Mouse (Mus musculus): ENCODE measurements around the gene Ccdc171. TPM values are rescaled to one million over a fixed set of nuclear protein-coding genes. Genes with fewer than 3 reads are reported as not detected.
"Not testable (repeated sequence)": the region's sequence is repeated elsewhere in the genome, so short reads cannot be mapped to it uniquely, and the experiment has no call there.

The Ccdc171 gene
- polyA plus RNA-seq, 1 experiment from 2014 or later = 5.4 TPM

DNA sequence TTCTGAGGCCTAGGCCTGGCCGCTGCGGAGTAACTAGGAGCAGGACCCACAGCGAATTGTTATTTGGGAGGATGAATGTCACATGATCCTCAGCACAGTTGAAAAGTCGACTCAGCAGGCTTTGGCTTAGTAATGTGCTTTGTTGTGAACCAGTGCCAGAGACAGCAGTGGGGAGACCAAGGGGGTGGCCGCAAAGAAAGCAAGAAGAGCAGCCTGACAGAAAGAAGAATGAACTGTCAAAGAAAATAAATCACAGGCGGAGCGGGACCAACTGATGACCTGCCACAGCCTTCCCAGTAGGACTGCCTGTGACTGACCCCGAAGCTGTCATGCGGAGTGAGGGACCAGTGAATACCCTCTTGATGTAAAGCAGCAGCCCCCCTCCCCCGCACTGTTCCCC lies 131.2 kb downstream of the Ccdc171 start:
- H3K27ac ChIP-seq (ENCODE audit: low read depth, low read length) = no peak overlapping the region

GRCm38 (mm10) chr4:83657021-83657420 lies 131.7 kb downstream of the Ccdc171 start:
- H3K4me3 ChIP-seq (ENCODE audit: low read depth, low read length) = no peak overlapping the region
- H3K36me3 ChIP-seq (ENCODE audit: control insufficient read depth, insufficient read depth, low read length) = no peaks in the 10 kb centered on the region
- H3K27me3 ChIP-seq (ENCODE audit: control insufficient read depth, insufficient read depth, low read length) = no peaks in the 10 kb centered on the region
- H3K9me3 ChIP-seq (ENCODE audit: control insufficient read depth, low read length) = no peaks in the 10 kb centered on the region
- DNase-seq (ENCODE audit: low spot score) (no peak), ATAC-seq (replicated peaks; ENCODE audit: low FRiP score) (no peak)
- H3K4me2 ChIP-seq (ENCODE audit: low read depth, low read length, severe bottlenecking) = peak overlapping the region; percentile 37; the same call in 1 of the 2 replicates
- no peak overlapping the region for H3K9ac ChIP-seq (ENCODE audit: low read length)
- H3K27ac ChIP-seq (ENCODE audit: low read depth, low read length) = no peak overlapping the region
- WGBS = 59% methylated on average over 6 of the region's 6 CpGs
- H3K4me1 ChIP-seq (replicated peaks; ENCODE audit: control insufficient read depth, insufficient read depth, low read length) = peaks cover 6% of the 10 kb centered on the region; the same call in 1 of the 2 replicates

More for the DNA sequence above, 131.2 kb downstream of the Ccdc171 start:
- WGBS = 6% methylated on average over 10 of the region's 10 CpGs
- Histone ChIP-seq H3K4me1 (replicated peaks; ENCODE audit: control insufficient read depth, insufficient read depth, low read length) (peaks cover 6% of the 10 kb centered on the region; the same call in 1 of the 2 replicates), H3K9ac (ENCODE audit: low read length) (peak overlapping the region; percentile 27; the same call in 1 of the 2 replicates), H3K27me3 (ENCODE audit: control insufficient read depth, insufficient read depth, low read length) (no peaks in the 10 kb centered on the region), H3K36me3 (ENCODE audit: control insufficient read depth, insufficient read depth, low read length) (no peaks in the 10 kb centered on the region), H3K4me2 (ENCODE audit: low read depth, low read length, severe bottlenecking) (peak overlapping the region; percentile 37), H3K9me3 (ENCODE audit: control insufficient read depth, low read length) (no peaks in the 10 kb centered on the region), H3K4me3 (ENCODE audit: low read depth, low read length) (no peak overlapping the region)
- ATAC-seq (replicated peaks; ENCODE audit: low FRiP score) (peak; percentile 76; the same call in 1 of the 2 replicates), DNase-seq (ENCODE audit: low spot score) (no peak)

GRCm38 (mm10) chr4:83658415-83658814 lies 133.1 kb downstream of the Ccdc171 start:
- Histone ChIP-seq H3K27me3 (ENCODE audit: control insufficient read depth, insufficient read depth, low read length) (no peaks in the 10 kb centered on the region), H3K27ac (ENCODE audit: low read depth, low read length) (no peak overlapping the region), H3K9ac (ENCODE audit: low read length) (no peak overlapping the region), H3K4me2 (ENCODE audit: low read depth, low read length, severe bottlenecking) (no peak overlapping the region), H3K9me3 (ENCODE audit: control insufficient read depth, low read length) (no peaks in the 10 kb centered on the region), H3K4me3 (ENCODE audit: low read depth, low read length) (no peak overlapping the region), H3K36me3 (ENCODE audit: control insufficient read depth, insufficient read depth, low read length) (no peaks in the 10 kb centered on the region), H3K4me1 (replicated peaks; ENCODE audit: control insufficient read depth, insufficient read depth, low read length) (peaks cover 6% of the 10 kb centered on the region; the same call in 1 of the 2 replicates)
- no peak for DNase-seq (ENCODE audit: low spot score)
- no peak for ATAC-seq (replicated peaks; ENCODE audit: low FRiP score)
- WGBS = 86% methylated on average over 10 of the region's 10 CpGs

GRCm38 (mm10) chr4:83659411-83659810 lies 134.1 kb downstream of the Ccdc171 start:
- Histone ChIP-seq H3K9ac (ENCODE audit: low read length) (no peak overlapping the region), H3K36me3 (ENCODE audit: control insufficient read depth, insufficient read depth, low read length) (no peaks in the 10 kb centered on the region), H3K27ac (ENCODE audit: low read depth, low read length) (no peak overlapping the region), H3K4me3 (ENCODE audit: low read depth, low read length) (no peak overlapping the region), H3K9me3 (ENCODE audit: control insufficient read depth, low read length) (no peaks in the 10 kb centered on the region), H3K4me1 (replicated peaks; ENCODE audit: control insufficient read depth, insufficient read depth, low read length) (peaks cover 6% of the 10 kb centered on the region; the same call in 1 of the 2 replicates), H3K27me3 (ENCODE audit: control insufficient read depth, insufficient read depth, low read length) (no peaks in the 10 kb centered on the region), H3K4me2 (ENCODE audit: low read depth, low read length, severe bottlenecking) (no peak overlapping the region)
- DNase-seq (ENCODE audit: low spot score) (no peak), ATAC-seq (replicated peaks; ENCODE audit: low FRiP score) (no peak)
- WGBS = 85% methylated on average over 11 of the region's 11 CpGs

DNA sequence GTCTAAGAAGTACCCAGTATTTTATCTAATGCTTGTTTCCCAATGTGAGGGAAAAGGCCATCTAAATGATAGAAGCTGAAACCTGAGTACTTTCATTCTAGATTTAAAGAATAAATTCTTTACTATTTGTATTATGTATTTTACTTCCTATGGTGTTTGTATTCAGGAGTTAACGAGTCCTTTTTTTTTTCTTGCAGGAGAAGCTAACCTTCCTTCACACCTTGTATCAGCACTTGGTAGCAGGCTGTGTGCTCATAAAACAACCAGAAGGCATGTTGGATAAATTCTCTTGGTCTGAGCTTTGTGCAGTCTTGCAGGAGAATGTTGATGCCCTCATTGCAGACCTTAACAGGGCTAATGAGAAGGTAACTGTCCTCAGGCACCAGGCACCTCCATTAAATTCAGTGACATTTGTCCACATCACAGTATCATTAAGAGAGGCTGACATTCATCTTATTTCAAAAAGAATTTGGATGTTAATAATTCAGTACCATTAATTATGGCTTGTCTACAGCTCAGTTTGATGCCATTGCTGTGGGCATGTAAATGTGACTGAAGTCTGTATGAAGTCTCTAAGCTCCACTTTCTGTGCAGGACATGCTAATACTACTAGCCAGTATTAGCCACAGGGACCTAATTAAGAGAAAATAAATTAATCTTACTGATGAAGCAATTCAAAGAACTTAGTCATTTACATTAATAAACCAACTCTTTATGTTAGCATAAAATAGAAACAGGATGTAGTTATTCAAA lies 136.3 kb downstream of the Ccdc171 start:
- Histone ChIP-seq H3K9me3 (ENCODE audit: control insufficient read depth, low read length) (no peaks in the 10 kb centered on the region), H3K36me3 (ENCODE audit: control insufficient read depth, insufficient read depth, low read length) (no peaks in the 10 kb centered on the region), H3K4me2 (ENCODE audit: low read depth, low read length, severe bottlenecking) (no peak overlapping the region), H3K27me3 (ENCODE audit: control insufficient read depth, insufficient read depth, low read length) (no peaks in the 10 kb centered on the region), H3K9ac (ENCODE audit: low read length) (no peak overlapping the region), H3K4me3 (ENCODE audit: low read depth, low read length) (no peak overlapping the region), H3K27ac (ENCODE audit: low read depth, low read length) (no peak overlapping the region), H3K4me1 (replicated peaks; ENCODE audit: control insufficient read depth, insufficient read depth, low read length) (peaks cover under 1% of the 10 kb centered on the region; the same call in 1 of the 2 replicates)
- DNase-seq (ENCODE audit: low spot score) (no peak), ATAC-seq (replicated peaks; ENCODE audit: low FRiP score) (no peak)
- 79% methylated on average over 1 of the region's 1 CpGs for WGBS

GRCm38 (mm10) chr4:83662301-83662700 lies 137.0 kb downstream of the Ccdc171 start:
- no peaks in the 10 kb centered on the region for H3K4me1 ChIP-seq (replicated peaks; ENCODE audit: control insufficient read depth, insufficient read depth, low read length)
- no peaks in the 10 kb centered on the region for H3K27me3 ChIP-seq (ENCODE audit: control insufficient read depth, insufficient read depth, low read length)
- no peak overlapping the region for H3K4me2 ChIP-seq (ENCODE audit: low read depth, low read length, severe bottlenecking)
- no peak overlapping the region for H3K9ac ChIP-seq (ENCODE audit: low read length)
- ATAC-seq (replicated peaks; ENCODE audit: low FRiP score) (no peak), DNase-seq (ENCODE audit: low spot score) (no peak)
- H3K36me3 ChIP-seq (ENCODE audit: control insufficient read depth, insufficient read depth, low read length) = no peaks in the 10 kb centered on the region
- no peaks in the 10 kb centered on the region for H3K9me3 ChIP-seq (ENCODE audit: control insufficient read depth, low read length)
- no peak overlapping the region for H3K4me3 ChIP-seq (ENCODE audit: low read depth, low read length)
- 89% methylated on average over 4 of the region's 4 CpGs for WGBS
- no peak overlapping the region for H3K27ac ChIP-seq (ENCODE audit: low read depth, low read length)

- H3K4me3 ChIP-seq (ENCODE audit: low read depth, low read length) = no peak overlapping the region
- ATAC-seq (replicated peaks; ENCODE audit: low FRiP score) (no peak), DNase-seq (ENCODE audit: low spot score) (no peak)
- no peaks in the 10 kb centered on the region for H3K27me3 ChIP-seq (ENCODE audit: control insufficient read depth, insufficient read depth, low read length)
- H3K4me1 ChIP-seq (replicated peaks; ENCODE audit: control insufficient read depth, insufficient read depth, low read length) = no peaks in the 10 kb centered on the region
- no peaks in the 10 kb centered on the region for H3K36me3 ChIP-seq (ENCODE audit: control insufficient read depth, insufficient read depth, low read length)
- no peak overlapping the region for H3K9ac ChIP-seq (ENCODE audit: low read length)
- H3K4me2 ChIP-seq (ENCODE audit: low read depth, low read length, severe bottlenecking) = no peak overlapping the region
- WGBS = 84% methylated on average over 2 of the region's 2 CpGs
- H3K9me3 ChIP-seq (ENCODE audit: control insufficient read depth, low read length) = no peaks in the 10 kb centered on the region
- H3K27ac ChIP-seq (ENCODE audit: low read depth, low read length) = no peak overlapping the region
These were observed 144.2 kb downstream of the Ccdc171 start for GRCm38 (mm10) chr4:83669552-83669951.

DNA sequence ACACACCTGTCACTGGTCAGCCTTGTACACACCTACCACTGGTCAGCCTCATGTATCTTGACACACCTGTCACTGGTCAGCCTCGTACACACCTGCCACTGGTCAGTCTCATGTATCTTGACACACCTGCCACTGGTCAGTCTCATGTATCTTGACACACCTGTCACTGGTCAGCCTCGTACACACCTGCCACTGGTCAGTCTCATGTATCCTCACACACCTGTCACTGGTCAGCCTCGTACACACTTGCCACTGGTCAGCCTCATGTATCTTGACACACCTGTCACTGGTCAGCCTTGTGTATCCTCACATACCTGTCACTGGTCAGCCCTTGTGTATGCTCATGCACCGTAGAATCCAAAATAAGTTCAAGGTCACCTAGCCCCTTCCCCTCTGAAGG lies 150.0 kb downstream of the Ccdc171 start:
- H3K27ac ChIP-seq (ENCODE audit: low read depth, low read length); H3K9ac ChIP-seq (ENCODE audit: low read length); H3K4me2 ChIP-seq (ENCODE audit: low read depth, low read length, severe bottlenecking); H3K36me3 ChIP-seq (ENCODE audit: control insufficient read depth, insufficient read depth, low read length); ATAC-seq (replicated peaks; ENCODE audit: low FRiP score); DNase-seq (ENCODE audit: low spot score); H3K4me1 ChIP-seq (replicated peaks; ENCODE audit: control insufficient read depth, insufficient read depth, low read length); H3K9me3 ChIP-seq (ENCODE audit: control insufficient read depth, low read length); H3K4me3 ChIP-seq (ENCODE audit: low read depth, low read length); H3K27me3 ChIP-seq (ENCODE audit: control insufficient read depth, insufficient read depth, low read length): not testable (repeated sequence)
- WGBS = 95% methylated on average over 4 of the region's 4 CpGs

DNA sequence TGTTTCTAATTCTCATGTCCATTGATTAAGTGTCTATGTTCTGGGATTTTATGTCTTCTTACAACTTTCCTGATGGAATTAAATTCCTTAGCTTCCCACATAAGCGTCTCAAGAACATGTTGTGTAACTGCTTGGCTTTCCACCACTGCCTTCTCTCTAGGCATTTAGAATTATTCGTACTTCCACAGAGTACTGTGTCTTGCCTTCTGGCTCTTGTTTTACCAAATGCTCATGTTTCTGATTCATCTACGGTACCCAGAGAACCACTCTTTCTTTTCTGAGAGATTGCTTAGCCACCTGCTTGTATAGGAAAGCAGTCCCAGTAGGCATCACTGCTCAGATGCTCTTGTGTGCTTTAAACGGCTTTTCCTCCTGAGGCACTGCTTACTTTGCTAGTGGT lies 151.1 kb downstream of the Ccdc171 start:
- Histone ChIP-seq H3K36me3 (ENCODE audit: control insufficient read depth, insufficient read depth, low read length) (no peaks in the 10 kb centered on the region), H3K4me1 (replicated peaks; ENCODE audit: control insufficient read depth, insufficient read depth, low read length) (no peaks in the 10 kb centered on the region), H3K27ac (ENCODE audit: low read depth, low read length) (no peak overlapping the region), H3K27me3 (ENCODE audit: control insufficient read depth, insufficient read depth, low read length) (no peaks in the 10 kb centered on the region), H3K9ac (ENCODE audit: low read length) (no peak overlapping the region), H3K9me3 (ENCODE audit: control insufficient read depth, low read length) (no peaks in the 10 kb centered on the region), H3K4me2 (ENCODE audit: low read depth, low read length, severe bottlenecking) (no peak overlapping the region), H3K4me3 (ENCODE audit: low read depth, low read length) (no peak overlapping the region)
- DNase-seq (ENCODE audit: low spot score) = no peak
- 89% methylated on average over 4 of the region's 4 CpGs for WGBS
- ATAC-seq (replicated peaks; ENCODE audit: low FRiP score) = no peak
